8 mouse cellular contexts compared by ENCODE assay signal in the genomic region with DNA sequence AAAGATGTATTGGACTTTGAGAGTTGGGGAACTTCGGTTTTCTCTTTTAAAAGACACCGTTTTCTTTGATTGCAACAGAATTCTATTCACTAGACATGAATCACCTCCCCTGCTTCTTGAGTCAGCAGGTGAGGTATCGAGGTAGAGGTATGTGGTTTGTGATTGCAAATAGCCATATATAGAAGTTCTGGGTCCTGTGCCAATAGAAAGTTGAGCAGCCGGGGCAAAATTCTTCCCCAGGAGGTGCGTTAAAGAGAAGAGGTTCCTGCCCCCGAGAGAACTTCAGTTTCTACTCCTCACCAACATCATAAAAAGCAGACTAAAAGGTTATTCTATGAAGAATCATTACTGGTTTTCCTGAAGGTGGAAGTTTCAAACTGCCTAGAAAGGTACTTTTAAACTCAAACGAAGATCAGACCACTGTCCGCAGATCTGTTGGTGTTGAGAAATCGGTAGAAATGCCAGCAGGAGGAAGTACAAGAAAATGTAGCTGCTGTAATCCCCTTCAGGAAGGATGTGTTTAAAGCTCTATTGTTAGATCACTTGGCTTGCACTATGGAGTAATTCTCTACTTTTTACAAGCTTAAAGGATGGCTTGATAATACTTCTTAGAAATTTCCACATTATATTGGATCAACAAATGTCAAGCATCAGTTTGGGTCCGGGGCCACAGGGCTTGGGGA. TPM values are rescaled to one million over a fixed set of nuclear protein-coding genes. Genes with fewer than 3 reads are reported as not detected.
A peak's percentile ranks its signal among the peaks of the same experiment; 100 is the strongest.
DNase-seq lines count a peak whose midpoint lies in the region; ATAC-seq and TF ChIP-seq lines count a peak whose summit lies in the region.

No protein-coding gene starts in this region.

- no peaks in the 10 kb centered on the region; the same call in 1 of the 2 replicates for H3K79me2 ChIP-seq in heart, adult 2 months (replicated peaks; ENCODE audit: control insufficient read depth, insufficient read depth, low read length)

- peaks cover 6% of the 10 kb centered on the region for H3K4me1 ChIP-seq in heart, adult 2 months (ENCODE audit: control insufficient read depth, insufficient read depth, low read length)
- H3K4me1 ChIP-seq in embryonic facial prominence, embryonic 12.5 days, result no peaks in the 10 kb centered on the region
- peaks cover 3% of the 10 kb centered on the region; the same call in 1 of the 2 replicates for H3K4me1 ChIP-seq in intestine, embryonic 14.5 days (replicated peaks; ENCODE audit: control insufficient read depth, insufficient read depth, low read length)
- H3K4me1 ChIP-seq in midbrain, embryonic 12.5 days, result peaks cover 7% of the 10 kb centered on the region

- peak overlapping the region; percentile 65 for H3K4me3 ChIP-seq in heart, adult 2 months
- H3K4me3 ChIP-seq in embryonic facial prominence, embryonic 12.5 days, result peak overlapping the region; percentile 46; the same call in 1 of the 2 replicates
- H3K4me3 ChIP-seq in intestine, embryonic 14.5 days (ENCODE audit: low read depth, low read length), result peak overlapping the region; percentile 49
- no peak overlapping the region for H3K4me3 ChIP-seq in midbrain, embryonic 12.5 days

- no peak for DNase-seq in heart, adult 2 months
- DNase-seq in heart, postnatal 14 days, result no peak
- no peak for DNase-seq in intestine, embryonic 14.5 days (ENCODE audit: low spot score)
- no peak for DNase-seq in cerebellum, postnatal 10 days
- DNase-seq in frontal cortex, postnatal 25 days (ENCODE audit: low spot score in 2 of 2), result no peak

- TF ChIP-seq CTCF in heart, adult 2 months (IDR thresholded peaks at IDR 0.05), result no peak

- H3K36me3 ChIP-seq in heart, adult 2 months (ENCODE audit: control insufficient read depth, insufficient read depth, low read length), result peaks cover 17% of the 10 kb centered on the region
- H3K36me3 ChIP-seq in embryonic facial prominence, embryonic 12.5 days, result no peaks in the 10 kb centered on the region
- H3K36me3 ChIP-seq in intestine, embryonic 14.5 days (ENCODE audit: control insufficient read depth, insufficient read depth, low read length), result no peaks in the 10 kb centered on the region
- no peaks in the 10 kb centered on the region for H3K36me3 ChIP-seq in midbrain, embryonic 12.5 days

- H3K9ac ChIP-seq in heart, adult 2 months (ENCODE audit: low read depth, low read length), result peak overlapping the region; percentile 85
- no peak overlapping the region for H3K9ac ChIP-seq in embryonic facial prominence, embryonic 12.5 days
- no peak overlapping the region; the same call in 1 of the 2 replicates for H3K9ac ChIP-seq in intestine, embryonic 14.5 days (ENCODE audit: low read length)
- no peak overlapping the region for H3K9ac ChIP-seq in midbrain, embryonic 12.5 days (replicated peaks)

- no peaks in the 10 kb centered on the region for H3K27me3 ChIP-seq in heart, adult 2 months (ENCODE audit: control insufficient read depth, insufficient read depth, low read length)
- H3K27me3 ChIP-seq in embryonic facial prominence, embryonic 12.5 days, result no peaks in the 10 kb centered on the region; the same call in 1 of the 2 replicates
- H3K27me3 ChIP-seq in intestine, embryonic 14.5 days (replicated peaks; ENCODE audit: control insufficient read depth, insufficient read depth, low read length), result no peaks in the 10 kb centered on the region
- H3K27me3 ChIP-seq in midbrain, embryonic 12.5 days, result peaks cover 7% of the 10 kb centered on the region

- no peak for ATAC-seq in embryonic facial prominence, embryonic 12.5 days (ENCODE audit: insufficient number of reproducible peaks, insufficient read depth, low FRiP score, low TSS enrichment)
- no peak for ATAC-seq in intestine, embryonic 14.5 days (replicated peaks; ENCODE audit: low FRiP score, low TSS enrichment, low read depth)
- no peak for ATAC-seq in midbrain, embryonic 12.5 days (ENCODE audit: low FRiP score, low read depth)
- ATAC-seq in frontal cortex, adult (ENCODE audit: low TSS enrichment), result no peak

- intact Hi-C loops in heart, adult 2 months (cut with DNase I), result loop anchor here (2.0 to 5.0 kb wide), 4 partner anchors 13 to 203 kb away; partner anchors contain the start of gene Bmp2k
- intact Hi-C loops in heart, postnatal 14 days (cut with DNase I), result loop anchor here (5.0 kb wide), 2 partner anchors 123 to 203 kb away; partner anchors contain the start of gene Bmp2k

- H3K4me2 ChIP-seq in embryonic facial prominence, embryonic 12.5 days (replicated peaks), result peak overlapping the region; percentile 83
- H3K4me2 ChIP-seq in intestine, embryonic 14.5 days (ENCODE audit: low read length), result peak overlapping the region; percentile 81
- H3K4me2 ChIP-seq in midbrain, embryonic 12.5 days (replicated peaks), result peak overlapping the region; percentile 73; the same call in 1 of the 2 replicates

- WGBS in heart, adult 2 months, result 23% methylated on average over 10 of the region's 10 CpGs
- WGBS in embryonic facial prominence, embryonic 12.5 days, result 57% methylated on average over 10 of the region's 10 CpGs
- WGBS in intestine, embryonic 14.5 days, result 39% methylated on average over 10 of the region's 10 CpGs
- 54% methylated on average over 10 of the region's 10 CpGs for WGBS in midbrain, embryonic 12.5 days

- TF ChIP-seq POLR2A in heart, adult 2 months (IDR thresholded peaks at IDR 0.05; ENCODE audit: insufficient read depth, low read depth, low read length), result no peak

- TF ChIP-seq EP300 in heart, adult 2 months (IDR thresholded peaks at IDR 0.05; ENCODE audit: insufficient read depth, low read depth, low read length), result no peak

- H3K9me3 ChIP-seq in embryonic facial prominence, embryonic 12.5 days, result no peaks in the 10 kb centered on the region
- H3K9me3 ChIP-seq in intestine, embryonic 14.5 days (ENCODE audit: control insufficient read depth, low read length), result no peaks in the 10 kb centered on the region
- H3K9me3 ChIP-seq in midbrain, embryonic 12.5 days, result no peaks in the 10 kb centered on the region

- H3K27ac ChIP-seq in heart, adult 2 months, result peak overlapping the region; percentile 90
- no peak overlapping the region for H3K27ac ChIP-seq in embryonic facial prominence, embryonic 12.5 days
- no peak overlapping the region for H3K27ac ChIP-seq in intestine, embryonic 14.5 days (ENCODE audit: low read depth)
- no peak overlapping the region for H3K27ac ChIP-seq in midbrain, embryonic 12.5 days (replicated peaks)

RNA-seq across cellular contexts. Expression of gene Anxa3, which starts 1.0 kb away (rescaled TPM):
- total RNA-seq in heart, adult 2 months (2021), result 10 to 100 TPM; 24.5 to 27.4 TPM
- 18.5 and 26.6 TPM in 2 replicates for polyA plus RNA-seq in heart, adult 2 months (2012; rRNA removed)
- 10 to 100 TPM; 35.9 to 36.9 TPM for total RNA-seq in heart, postnatal 14 days (2021)
- 30.7 and 34.1 TPM in 2 replicates for polyA plus RNA-seq in embryonic facial prominence, embryonic 12.5 days (2016; fragmentation: Nextera tagmentation; extraction: Ambion mirVana)
- polyA plus RNA-seq in intestine, embryonic 14.5 days (2014; fragmentation: Nextera tagmentation; extraction: Ambion mirVana), result 53.9 TPM in 2 replicates
- polyA plus RNA-seq in midbrain, embryonic 12.5 days (2016; fragmentation: Nextera tagmentation; extraction: Ambion mirVana), result 37.1 and 50.5 TPM in 2 replicates
